Mouse (Mus musculus): ENCODE measurements around the gene AA986860. TPM values are rescaled to one million over a fixed set of nuclear protein-coding genes. Genes with fewer than 3 reads are reported as not detected.

The AA986860 gene
- polyA plus RNA-seq, 1 experiment from 2014 or later = 17.7 TPM

DNA sequence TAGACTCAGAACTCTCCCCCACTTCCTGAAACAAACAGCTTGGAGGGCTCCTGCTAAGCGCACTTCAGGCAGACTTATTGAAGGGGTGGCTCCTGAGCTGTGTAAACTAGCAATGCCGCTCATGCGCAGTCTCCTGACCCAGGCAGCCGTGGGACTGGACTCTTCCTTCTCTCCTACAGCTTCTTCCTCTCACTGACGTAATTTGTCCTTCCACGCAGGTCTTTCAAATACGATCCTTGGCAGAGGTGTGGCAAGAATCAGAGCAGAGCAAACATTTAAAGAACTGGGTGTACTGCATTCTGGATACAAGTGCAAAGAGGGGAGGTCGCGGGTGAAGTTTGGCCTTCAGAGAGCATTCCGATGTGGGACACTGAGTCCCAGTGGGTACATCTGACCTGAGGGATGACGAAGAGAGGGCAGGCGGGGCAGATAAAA lies 32.3 kb downstream of the AA986860 start:
- DNase-seq (ENCODE audit: low spot score) (no peak), ATAC-seq (replicated peaks; ENCODE audit: low FRiP score, low read depth) (0 out of 2 replicates have a peak, but pooled peaks have one; percentile 33)
- Histone ChIP-seq H3K36me3 (ENCODE audit: insufficient read depth, low read length) (no peaks in the 10 kb centered on the region), H3K4me3 (replicated peaks; ENCODE audit: low read depth, low read length) (no peak overlapping the region), H3K27me3 (ENCODE audit: insufficient read depth, low read length) (no peaks in the 10 kb centered on the region), H3K27ac (no peak overlapping the region), H3K4me2 (ENCODE audit: low read length) (no peak overlapping the region), H3K4me1 (replicated peaks; ENCODE audit: insufficient read depth, low read length) (no peaks in the 10 kb centered on the region), H3K9me3 (replicated peaks; ENCODE audit: low read length) (no peaks in the 10 kb centered on the region), H3K9ac (ENCODE audit: low read depth, low read length) (no peak overlapping the region)
- WGBS = 81% methylated on average over 12 of the region's 12 CpGs
- no peak for TF ChIP-seq CTCF (IDR thresholded peaks at IDR 0.05; ENCODE audit: low read depth)

GRCm38 (mm10) chr1:130767066-130767465 lies 35.3 kb downstream of the AA986860 start:
- H3K4me2 ChIP-seq (ENCODE audit: low read length) = no peak overlapping the region
- ATAC-seq (replicated peaks; ENCODE audit: low FRiP score, low read depth) = no peak
- TF ChIP-seq CTCF (IDR thresholded peaks at IDR 0.05; ENCODE audit: low read depth) = no peak
- no peaks in the 10 kb centered on the region for H3K27me3 ChIP-seq (ENCODE audit: insufficient read depth, low read length)
- no peaks in the 10 kb centered on the region for H3K36me3 ChIP-seq (ENCODE audit: insufficient read depth, low read length)
- no peak overlapping the region for H3K27ac ChIP-seq
- WGBS = 79% methylated on average over 5 of the region's 5 CpGs
- H3K9ac ChIP-seq (ENCODE audit: low read depth, low read length) = no peak overlapping the region
- no peaks in the 10 kb centered on the region for H3K9me3 ChIP-seq (replicated peaks; ENCODE audit: low read length)
- H3K4me1 ChIP-seq (replicated peaks; ENCODE audit: insufficient read depth, low read length) = no peaks in the 10 kb centered on the region
- no peak for DNase-seq (ENCODE audit: low spot score)
- no peak overlapping the region for H3K4me3 ChIP-seq (replicated peaks; ENCODE audit: low read depth, low read length)

DNA sequence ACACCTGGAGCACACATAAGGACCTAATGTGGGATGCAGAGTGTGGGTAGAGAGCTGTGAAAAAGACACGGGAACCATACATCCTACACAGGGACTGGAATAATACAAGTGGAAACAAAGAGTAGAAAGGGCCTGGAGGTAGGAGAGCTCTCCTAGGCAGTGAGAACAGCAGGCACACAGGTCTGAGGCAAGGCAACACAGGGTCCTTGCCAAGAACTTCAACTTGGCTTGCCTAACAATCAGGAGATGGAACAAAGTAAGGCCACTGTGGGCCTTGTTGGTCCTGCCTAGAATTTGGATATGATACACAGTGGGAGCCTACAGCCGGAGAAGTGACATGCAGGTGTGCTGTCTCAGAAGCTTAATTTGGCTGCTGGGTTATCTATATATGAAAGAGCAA lies 38.1 kb downstream of the AA986860 start:
- H3K27me3 ChIP-seq (ENCODE audit: insufficient read depth, low read length) = no peaks in the 10 kb centered on the region
- no peak overlapping the region for H3K9ac ChIP-seq (ENCODE audit: low read depth, low read length)
- WGBS = 83% methylated on average over 2 of the region's 2 CpGs
- DNase-seq (ENCODE audit: low spot score) = no peak
- H3K4me1 ChIP-seq (replicated peaks; ENCODE audit: insufficient read depth, low read length) = no peaks in the 10 kb centered on the region
- H3K4me2 ChIP-seq (ENCODE audit: low read length) = no peak overlapping the region
- no peak for ATAC-seq (replicated peaks; ENCODE audit: low FRiP score, low read depth)
- H3K4me3 ChIP-seq (replicated peaks; ENCODE audit: low read depth, low read length) = no peak overlapping the region
- H3K36me3 ChIP-seq (ENCODE audit: insufficient read depth, low read length) = no peaks in the 10 kb centered on the region
- TF ChIP-seq CTCF (IDR thresholded peaks at IDR 0.05; ENCODE audit: low read depth) = no peak
- no peak overlapping the region for H3K27ac ChIP-seq
- no peaks in the 10 kb centered on the region for H3K9me3 ChIP-seq (replicated peaks; ENCODE audit: low read length)

DNA sequence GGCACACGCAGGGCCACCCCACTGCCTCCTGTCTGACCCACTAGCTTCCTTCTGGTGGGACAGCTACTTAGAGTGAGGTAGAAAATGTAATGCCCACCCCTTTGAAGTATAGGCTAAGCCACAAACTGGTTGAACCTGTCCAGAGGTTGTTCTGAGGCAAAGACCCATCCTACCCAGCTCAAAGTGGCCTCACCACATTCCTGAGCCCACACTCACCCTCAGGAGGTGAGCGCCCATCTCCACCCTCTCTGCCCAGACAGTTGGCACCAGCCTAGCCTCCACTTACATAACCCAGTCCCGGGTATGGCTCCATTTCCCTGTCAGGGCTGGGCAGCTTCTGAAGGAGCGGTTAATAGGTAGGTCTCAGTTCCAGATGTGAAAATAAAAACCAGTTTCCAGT lies 38.7 kb downstream of the AA986860 start:
- Histone ChIP-seq H3K4me3 (replicated peaks; ENCODE audit: low read depth, low read length) (no peak overlapping the region), H3K9ac (ENCODE audit: low read depth, low read length) (no peak overlapping the region), H3K27me3 (ENCODE audit: insufficient read depth, low read length) (no peaks in the 10 kb centered on the region), H3K4me1 (replicated peaks; ENCODE audit: insufficient read depth, low read length) (no peaks in the 10 kb centered on the region), H3K9me3 (replicated peaks; ENCODE audit: low read length) (no peaks in the 10 kb centered on the region), H3K27ac (no peak overlapping the region), H3K4me2 (ENCODE audit: low read length) (no peak overlapping the region), H3K36me3 (ENCODE audit: insufficient read depth, low read length) (no peaks in the 10 kb centered on the region)
- 76% methylated on average over 4 of the region's 4 CpGs for WGBS
- no peak for TF ChIP-seq CTCF (IDR thresholded peaks at IDR 0.05; ENCODE audit: low read depth)
- DNase-seq (ENCODE audit: low spot score) (peak; percentile 8), ATAC-seq (replicated peaks; ENCODE audit: low FRiP score, low read depth) (peak; percentile 76; the same call in 1 of the 2 replicates)

DNA sequence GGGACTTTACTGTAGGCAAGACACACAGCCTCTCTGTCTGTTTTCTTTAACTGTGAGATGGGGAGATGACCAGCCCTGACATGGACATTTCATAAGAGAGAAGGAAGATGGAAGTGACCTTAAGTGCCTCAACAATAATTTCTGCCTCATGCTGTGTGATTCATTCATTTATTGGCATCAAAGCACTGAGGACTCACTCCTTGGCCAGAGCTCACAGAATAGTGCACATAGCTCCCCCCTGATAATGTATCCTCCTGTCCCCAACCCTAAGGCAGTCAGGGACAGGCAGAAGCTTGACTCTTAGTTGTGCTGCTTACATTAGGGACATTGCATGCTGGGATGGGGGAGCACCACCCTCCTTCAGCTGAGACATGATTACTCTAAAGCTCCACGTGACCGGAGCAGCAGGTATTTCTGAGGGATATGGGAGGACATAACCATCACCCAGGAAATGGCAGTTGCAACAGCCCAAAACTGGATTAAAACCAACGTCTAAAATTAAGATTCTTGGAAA lies 39.3 kb downstream of the AA986860 start:
- TF ChIP-seq CTCF (IDR thresholded peaks at IDR 0.05; ENCODE audit: low read depth) = no peak
- Histone ChIP-seq H3K36me3 (ENCODE audit: insufficient read depth, low read length) (no peaks in the 10 kb centered on the region), H3K27ac (no peak overlapping the region), H3K9ac (ENCODE audit: low read depth, low read length) (no peak overlapping the region), H3K4me3 (replicated peaks; ENCODE audit: low read depth, low read length) (no peak overlapping the region), H3K4me1 (replicated peaks; ENCODE audit: insufficient read depth, low read length) (no peaks in the 10 kb centered on the region), H3K4me2 (ENCODE audit: low read length) (no peak overlapping the region), H3K9me3 (replicated peaks; ENCODE audit: low read length) (no peaks in the 10 kb centered on the region), H3K27me3 (ENCODE audit: insufficient read depth, low read length) (no peaks in the 10 kb centered on the region)
- no peak for ATAC-seq (replicated peaks; ENCODE audit: low FRiP score, low read depth)
- WGBS = 67% methylated on average over 3 of the region's 3 CpGs
- no peak for DNase-seq (ENCODE audit: low spot score)

DNA sequence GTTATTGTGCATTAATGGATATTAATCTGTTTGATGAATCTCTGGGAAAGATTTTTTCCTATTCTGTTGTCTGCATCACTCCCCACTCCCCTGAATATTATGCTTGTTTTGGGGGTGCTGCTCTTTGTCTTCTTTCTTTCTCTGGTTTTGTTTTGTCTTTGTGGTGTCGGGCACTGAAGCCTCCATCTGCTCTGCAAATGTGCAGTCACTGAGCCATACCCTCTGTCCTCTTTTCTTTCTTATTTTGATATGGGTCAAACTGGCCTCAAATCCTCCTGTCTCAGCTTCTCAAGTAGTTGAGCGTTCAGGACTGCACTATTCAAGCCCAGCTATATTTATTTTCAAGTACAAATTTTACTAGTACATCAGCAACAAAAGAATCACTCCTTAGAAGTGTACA lies 43.5 kb downstream of the AA986860 start:
- H3K4me2 ChIP-seq (ENCODE audit: low read length) = no peak overlapping the region
- no peak for TF ChIP-seq CTCF (IDR thresholded peaks at IDR 0.05; ENCODE audit: low read depth)
- no peaks in the 10 kb centered on the region for H3K9me3 ChIP-seq (replicated peaks; ENCODE audit: low read length)
- no peak overlapping the region for H3K27ac ChIP-seq
- H3K9ac ChIP-seq (ENCODE audit: low read depth, low read length) = no peak overlapping the region
- DNase-seq (ENCODE audit: low spot score) = no peak
- no peaks in the 10 kb centered on the region for H3K27me3 ChIP-seq (ENCODE audit: insufficient read depth, low read length)
- WGBS = 89% methylated on average over 2 of the region's 2 CpGs
- no peak overlapping the region for H3K4me3 ChIP-seq (replicated peaks; ENCODE audit: low read depth, low read length)
- no peak for ATAC-seq (replicated peaks; ENCODE audit: low FRiP score, low read depth)
- H3K4me1 ChIP-seq (replicated peaks; ENCODE audit: insufficient read depth, low read length) = no peaks in the 10 kb centered on the region
- H3K36me3 ChIP-seq (ENCODE audit: insufficient read depth, low read length) = no peaks in the 10 kb centered on the region
